Mouse (Mus musculus) forebrain, embryonic 15.5 days (tissue): ENCODE measurements around the gene Zfp148. TPM values are rescaled to one million over a fixed set of nuclear protein-coding genes. Genes with fewer than 3 reads are reported as not detected.
"Not testable (repeated sequence)": the region's sequence is repeated elsewhere in the genome, so short reads cannot be mapped to it uniquely, and the experiment has no call there.

Experiments
- ATAC-seq: fragments of 200-750 bp; cut with Nextera tagmentation; replicated peaks from 2 replicates; pipeline ENCODE4 v1.8.0; 2017; ENCODE audit warnings: mild to moderate bottlenecking, moderate TSS enrichment, moderate library complexity
- H3K27ac ChIP-seq: fragments of 300-500 bp; sonication (generic); replicated peaks from 2 replicates; pipeline ENCODE4 v1.5.1; 2015; ENCODE audit warnings: mild to moderate bottlenecking, inconsistent platforms
- H3K27me3 ChIP-seq: fragments of 300-500 bp; sonication (generic); 2 replicates; pipeline ENCODE4 v1.6.1; 2015; ENCODE audit warnings: inconsistent platforms
- H3K36me3 ChIP-seq: fragments of 300-500 bp; sonication (generic); 2 replicates; pipeline ENCODE4 v1.6.1; 2015; ENCODE audit warnings: mild to moderate bottlenecking, inconsistent platforms
- H3K4me1 ChIP-seq: fragments of 300-500 bp; sonication (generic); 2 replicates; pipeline ENCODE4 v1.6.1; 2015; ENCODE audit warnings: inconsistent platforms
- H3K4me2 ChIP-seq: fragments of 300-500 bp; sonication (generic); replicated peaks from 2 replicates; pipeline ENCODE4 v1.6.1; 2015; ENCODE audit warnings: mild to moderate bottlenecking, inconsistent platforms
- H3K4me3 ChIP-seq: fragments of 300-500 bp; sonication (generic); 2 replicates; pipeline ENCODE4 v1.5.1; 2015; ENCODE audit warnings: mild to moderate bottlenecking, inconsistent platforms
- H3K9ac ChIP-seq: fragments of 300-500 bp; sonication (generic); replicated peaks from 2 replicates; pipeline ENCODE4 v1.6.1; 2015; ENCODE audit warnings: mild to moderate bottlenecking, inconsistent platforms
- H3K9me3 ChIP-seq: fragments of 300-500 bp; sonication (generic); 2 replicates; pipeline ENCODE4 v1.6.1; 2016; ENCODE audit warnings: inconsistent platforms
- WGBS: fragments of 180-500 bp; shearing (Covaris S2); methylation state at CpG from one replicate; pipeline ENCODE4 v1.1.7; 2015; ENCODE audit warnings: mixed read lengths; 5-methylcytosine and 5-hydroxymethylcytosine counted together
- polyA plus RNA-seq: library from polyadenylated mRNA; unstranded; fragments of >200 nt; fragmentation: Nextera tagmentation; extraction: Ambion mirVana; gene quantifications from 2 replicates; pipeline ENCODE4 v1.2.1, GENCODE M21; 2015

Zfp148 gene
- polyA plus RNA-seq, 1 experiment from 2014 or later: 77.3 TPM

DNA sequence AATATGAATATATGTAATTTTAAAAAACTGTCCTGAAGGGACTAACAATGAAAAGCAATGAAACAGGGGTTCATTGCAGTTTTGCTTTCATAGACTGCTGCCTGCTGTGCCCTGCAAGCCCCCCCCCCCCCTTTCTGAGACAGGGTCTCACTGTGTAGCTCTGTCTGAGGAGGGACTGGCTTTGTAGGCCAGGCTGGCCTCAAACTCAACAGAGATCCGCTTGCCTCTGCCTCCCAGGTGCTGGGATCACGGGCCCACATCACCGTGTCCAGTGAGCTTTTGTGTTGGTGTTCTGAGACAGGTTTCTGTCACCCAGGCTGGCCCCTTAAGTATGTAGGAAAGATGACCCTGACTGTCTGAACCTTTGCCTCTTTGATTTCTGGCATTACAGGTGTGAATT, 2.9 kb downstream of the Zfp148 start:
- no peak overlapping the region for H3K27ac ChIP-seq
- H3K36me3 ChIP-seq: no peaks in the 10 kb centered on the region
- 96% methylated on average over 3 of the region's 3 CpGs for WGBS
- H3K4me1 ChIP-seq: peaks cover 31% of the 10 kb centered on the region
- no peak overlapping the region for H3K4me3 ChIP-seq
- H3K27me3 ChIP-seq: no peaks in the 10 kb centered on the region
- H3K9me3 ChIP-seq: no peaks in the 10 kb centered on the region
- no peak overlapping the region for H3K9ac ChIP-seq
- H3K4me2 ChIP-seq: no peak overlapping the region; the same call in 1 of the 2 replicates
- ATAC-seq: no peak

DNA sequence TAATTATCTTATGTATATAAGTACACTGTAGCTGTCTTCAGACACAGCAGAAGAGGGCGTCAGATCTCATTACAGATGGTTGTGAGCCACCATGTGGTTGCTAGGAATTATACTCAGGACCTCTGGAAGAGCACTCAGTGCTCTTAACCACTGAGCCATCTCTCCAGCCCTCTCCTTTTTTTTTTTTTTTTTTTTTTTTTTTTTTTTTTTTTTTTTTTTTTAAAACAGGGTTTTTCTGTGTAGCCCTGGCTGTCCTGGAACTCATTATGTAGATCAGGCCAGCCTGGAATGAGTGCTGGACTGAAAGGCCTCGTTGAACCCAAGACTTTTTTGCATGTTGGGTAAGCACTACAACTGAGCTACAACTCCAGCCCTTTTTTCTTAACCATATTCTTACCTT, 3.4 kb downstream of the Zfp148 start:
- not testable (repeated sequence) for H3K9me3 ChIP-seq, H3K4me3 ChIP-seq, ATAC-seq, H3K27me3 ChIP-seq, H3K36me3 ChIP-seq, H3K9ac ChIP-seq, H3K4me2 ChIP-seq, H3K27ac ChIP-seq
- WGBS: 77% methylated on average over 2 of the region's 2 CpGs
- H3K4me1 ChIP-seq: peaks cover 30% of the 10 kb centered on the region

DNA sequence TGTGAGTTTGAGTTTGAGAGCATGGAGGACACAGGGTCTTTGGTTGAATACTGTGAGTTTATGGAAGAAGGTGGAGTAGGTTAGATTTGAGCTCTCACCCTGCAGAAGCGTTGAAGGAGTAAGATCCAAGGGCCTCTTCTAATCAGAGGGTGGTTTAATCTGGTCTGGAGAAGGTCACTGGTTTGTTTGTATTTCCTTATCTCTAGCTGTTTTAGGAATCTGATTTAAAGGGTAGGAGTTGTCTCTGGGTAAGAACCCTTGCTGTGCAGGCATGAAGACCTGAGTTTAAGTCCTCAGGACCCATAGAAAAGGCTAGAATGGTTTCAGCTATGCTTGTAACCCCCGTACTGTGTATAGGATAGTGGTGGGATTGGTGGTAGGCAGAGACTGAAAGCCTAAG, 6.4 kb downstream of the Zfp148 start:
- Histone ChIP-seq H3K9me3 (no peaks in the 10 kb centered on the region), H3K4me3 (no peak overlapping the region), H3K36me3 (no peaks in the 10 kb centered on the region), H3K27ac (no peak overlapping the region), H3K27me3 (no peaks in the 10 kb centered on the region), H3K9ac (no peak overlapping the region), H3K4me1 (peaks cover 19% of the 10 kb centered on the region), H3K4me2 (no peak overlapping the region)
- no peak for ATAC-seq
- WGBS: 94% methylated on average over 2 of the region's 2 CpGs

DNA sequence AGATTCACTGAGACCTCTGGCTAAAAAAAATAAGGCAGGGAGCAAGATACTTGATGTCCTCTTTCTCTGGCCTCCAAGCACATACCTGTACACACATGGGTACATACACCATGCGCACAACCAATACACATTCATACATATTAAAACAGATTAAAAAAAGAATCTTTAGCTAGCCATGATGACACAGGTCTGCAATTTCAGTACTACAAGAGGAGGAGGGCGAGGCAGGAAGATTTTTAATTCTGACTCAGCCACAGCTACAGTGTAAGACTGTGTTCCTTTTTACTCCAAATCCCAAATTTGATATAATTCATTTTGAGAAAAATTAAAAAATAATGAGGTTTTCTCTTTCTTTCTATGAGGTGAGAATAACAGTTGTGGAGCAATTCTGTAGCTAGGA, 6.8 kb downstream of the Zfp148 start:
- ATAC-seq: no peak
- 96% methylated on average over 2 of the region's 2 CpGs for WGBS
- no peak overlapping the region for H3K4me3 ChIP-seq
- no peaks in the 10 kb centered on the region for H3K9me3 ChIP-seq
- no peaks in the 10 kb centered on the region for H3K36me3 ChIP-seq
- H3K9ac ChIP-seq: no peak overlapping the region
- no peaks in the 10 kb centered on the region for H3K27me3 ChIP-seq
- H3K4me1 ChIP-seq: peaks cover 15% of the 10 kb centered on the region
- H3K4me2 ChIP-seq: no peak overlapping the region
- H3K27ac ChIP-seq: no peak overlapping the region

DNA sequence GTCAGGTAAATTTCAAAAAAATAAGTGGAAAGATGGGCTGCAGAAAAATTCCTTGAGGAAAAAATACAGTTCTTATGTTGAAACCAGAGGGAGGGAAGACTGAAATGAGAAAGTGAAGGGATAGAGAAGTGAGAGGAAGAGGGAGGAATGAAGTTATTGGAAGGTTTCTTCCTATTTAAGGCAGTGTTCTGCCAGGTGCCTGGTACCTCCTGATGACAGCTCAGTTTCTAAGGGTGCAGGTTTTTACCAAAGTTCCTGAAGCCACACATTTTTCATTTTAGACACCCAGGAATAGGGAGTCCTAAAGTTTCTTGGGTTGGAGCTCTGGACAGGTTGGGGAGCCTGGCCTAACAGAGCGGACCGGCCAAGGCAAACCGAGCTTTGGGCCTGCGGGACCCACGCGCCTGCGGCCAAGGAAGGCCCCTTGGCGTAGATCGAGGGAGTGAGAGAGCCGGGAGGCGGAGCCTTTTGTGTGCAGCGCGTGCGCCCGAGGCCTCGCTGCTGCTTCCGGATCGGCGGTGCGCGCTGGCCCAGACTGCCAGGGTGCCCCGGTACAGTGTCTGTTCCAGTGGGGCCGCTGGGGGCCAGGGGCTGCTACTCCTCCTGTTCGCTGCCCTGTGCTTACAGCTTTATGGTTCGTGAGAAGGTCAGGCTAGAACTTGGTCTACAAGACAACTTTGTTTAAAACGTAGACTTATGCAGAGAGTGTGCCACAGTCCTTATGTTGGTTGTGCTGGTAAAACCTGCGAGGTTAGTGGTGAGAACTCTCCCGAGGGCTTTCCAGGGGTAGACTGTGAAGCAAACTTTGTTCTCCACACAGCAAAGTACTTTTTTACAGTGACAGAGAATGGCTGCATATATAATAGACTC, 19.5 kb downstream of the Zfp148 start:
- Histone ChIP-seq H3K4me1 (peaks cover 19% of the 10 kb centered on the region), H3K9me3 (no peaks in the 10 kb centered on the region), H3K9ac (peak overlapping the region; percentile 44), H3K27me3 (no peaks in the 10 kb centered on the region), H3K4me2 (peak overlapping the region; percentile 74), H3K36me3 (no peaks in the 10 kb centered on the region), H3K27ac (0 out of 2 replicates have a peak overlapping the region, but pooled peaks have one; percentile 27), H3K4me3 (peak overlapping the region; percentile 48)
- 2% methylated on average over 28 of the region's 28 CpGs for WGBS
- ATAC-seq: peak; percentile 85

DNA sequence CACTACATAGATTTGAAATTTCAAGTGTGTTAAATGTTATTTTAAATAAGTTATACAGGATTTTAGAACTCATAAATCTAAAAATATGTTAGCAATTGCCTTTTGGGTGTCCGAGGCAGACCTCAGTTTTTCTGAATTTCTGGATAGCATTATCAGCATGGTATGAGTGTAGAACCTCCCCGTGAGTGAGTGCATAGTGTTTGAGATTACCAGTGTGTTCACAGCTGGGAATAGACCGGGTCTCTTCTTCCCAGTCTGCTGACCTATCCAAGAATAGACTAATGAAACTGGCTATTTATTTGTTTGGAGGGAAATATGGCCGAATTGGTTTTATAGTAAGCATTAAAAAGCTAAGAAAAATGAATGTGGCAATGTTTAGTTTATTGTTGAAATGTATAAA, 20.3 kb downstream of the Zfp148 start:
- Histone ChIP-seq H3K4me3 (no peak overlapping the region), H3K27ac (no peak overlapping the region), H3K9ac (no peak overlapping the region), H3K36me3 (no peaks in the 10 kb centered on the region), H3K4me1 (peaks cover 19% of the 10 kb centered on the region), H3K27me3 (no peaks in the 10 kb centered on the region), H3K9me3 (no peaks in the 10 kb centered on the region), H3K4me2 (no peak overlapping the region)
- 73% methylated on average over 4 of the region's 4 CpGs for WGBS
- ATAC-seq: no peak

DNA sequence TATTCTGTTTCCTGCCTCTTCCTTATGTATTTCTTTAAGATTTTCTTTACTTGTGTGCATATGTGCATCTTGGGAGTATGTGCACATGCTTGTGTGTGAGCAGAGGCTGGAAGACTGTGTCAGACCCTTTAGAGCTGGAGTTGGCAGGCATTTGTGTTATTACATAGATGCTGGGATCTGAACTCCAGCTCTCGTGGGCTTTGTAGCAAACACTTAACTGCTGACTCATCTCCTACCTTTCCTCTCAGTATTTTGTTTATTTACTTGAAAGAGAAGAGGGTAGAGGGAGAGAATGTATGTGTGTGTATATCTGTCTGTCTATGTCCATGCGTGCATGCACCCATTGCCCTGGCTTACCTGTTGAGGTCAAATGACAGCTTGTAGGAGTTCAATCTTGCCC, 22.6 kb downstream of the Zfp148 start:
- Histone ChIP-seq H3K27me3 (no peaks in the 10 kb centered on the region), H3K27ac (no peak overlapping the region), H3K9ac (no peak overlapping the region), H3K4me3 (no peak overlapping the region), H3K9me3 (no peaks in the 10 kb centered on the region), H3K4me1 (peaks cover 19% of the 10 kb centered on the region), H3K4me2 (no peak overlapping the region), H3K36me3 (no peaks in the 10 kb centered on the region)
- WGBS: 80% methylated on average over 2 of the region's 2 CpGs
- no peak for ATAC-seq

DNA sequence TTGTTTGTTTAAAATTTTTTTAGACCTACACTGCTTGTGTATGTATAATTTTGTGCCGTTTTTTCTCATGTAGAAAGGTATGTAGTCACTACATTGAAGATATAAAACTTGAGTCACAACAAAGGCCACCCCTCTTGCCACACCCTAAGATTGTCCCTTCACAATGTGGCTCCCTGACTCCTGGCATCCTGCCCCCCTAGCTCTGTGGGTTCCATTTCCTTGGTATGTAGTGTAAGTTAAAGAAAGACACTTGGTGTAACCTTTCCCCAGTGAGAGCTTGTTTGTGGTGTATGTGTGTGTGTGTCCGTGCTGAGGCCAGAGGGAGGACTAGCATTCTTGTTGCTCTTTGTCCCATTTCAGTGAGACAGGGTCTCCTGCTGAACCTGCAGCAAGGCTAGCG, 23.4 kb downstream of the Zfp148 start:
- WGBS: 81% methylated on average over 3 of the region's 3 CpGs

DNA sequence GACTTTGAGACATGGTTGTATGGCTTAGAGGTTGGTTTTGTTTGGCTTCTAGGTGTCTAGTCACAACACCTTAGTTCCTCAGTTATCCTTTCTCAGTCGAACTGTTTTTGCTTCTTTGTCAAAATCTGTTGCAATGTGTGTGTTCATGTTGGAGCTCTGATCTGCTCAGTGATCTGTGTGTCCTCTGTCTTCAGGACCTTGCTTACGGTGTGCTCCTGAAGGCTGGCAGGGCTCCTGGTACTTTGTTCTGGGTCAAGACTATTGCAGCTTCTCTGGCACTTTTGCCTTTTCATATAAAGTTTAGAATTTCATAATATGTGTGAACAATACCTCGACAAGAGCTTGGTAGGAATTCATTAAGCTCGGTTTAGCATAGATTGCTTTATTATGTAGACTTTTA, 24.9 kb downstream of the Zfp148 start:
- Histone ChIP-seq H3K27me3 (no peaks in the 10 kb centered on the region), H3K4me2 (no peak overlapping the region), H3K9me3 (no peaks in the 10 kb centered on the region), H3K36me3 (no peaks in the 10 kb centered on the region), H3K9ac (no peak overlapping the region), H3K4me3 (no peak overlapping the region), H3K4me1 (peaks cover 11% of the 10 kb centered on the region), H3K27ac (no peak overlapping the region)
- WGBS: 83% methylated on average over 4 of the region's 4 CpGs
- ATAC-seq: no peak

More for the DNA sequence above, 23.4 kb downstream of the Zfp148 start:
- Histone ChIP-seq H3K9ac (no peak overlapping the region), H3K4me1 (peaks cover 19% of the 10 kb centered on the region), H3K36me3 (no peaks in the 10 kb centered on the region), H3K27me3 (no peaks in the 10 kb centered on the region), H3K9me3 (no peaks in the 10 kb centered on the region), H3K4me2 (no peak overlapping the region), H3K27ac (no peak overlapping the region), H3K4me3 (no peak overlapping the region)
- ATAC-seq: no peak

DNA sequence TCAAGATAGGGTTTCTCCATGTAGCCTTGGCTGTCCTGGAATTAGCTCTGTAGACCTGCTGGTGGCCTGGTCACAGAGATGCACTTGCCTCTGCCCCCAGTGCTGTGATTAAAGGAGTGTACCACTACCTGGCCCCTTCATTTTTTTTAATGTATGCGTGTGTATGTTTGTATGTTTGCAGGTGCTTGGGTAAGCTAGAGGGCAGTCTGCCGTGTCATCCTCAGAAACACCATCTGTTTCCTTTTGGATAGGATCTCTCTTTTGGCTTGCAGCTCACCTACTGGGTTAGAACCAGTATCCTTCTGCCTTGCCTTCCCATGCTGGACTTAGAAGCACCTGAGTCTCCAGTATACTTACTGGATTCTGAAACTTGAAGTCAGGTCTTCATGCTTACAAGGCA, 29.5 kb downstream of the Zfp148 start:
- no peak overlapping the region for H3K27ac ChIP-seq
- H3K4me2 ChIP-seq: no peak overlapping the region
- no peak for ATAC-seq
- no peaks in the 10 kb centered on the region for H3K36me3 ChIP-seq
- no peak overlapping the region for H3K9ac ChIP-seq
- H3K27me3 ChIP-seq: no peaks in the 10 kb centered on the region
- peaks cover 18% of the 10 kb centered on the region; the same call in 1 of the 2 replicates for H3K4me1 ChIP-seq
- no peaks in the 10 kb centered on the region for H3K9me3 ChIP-seq
- WGBS: 72% methylated on average over 2 of the region's 2 CpGs
- H3K4me3 ChIP-seq: no peak overlapping the region

DNA sequence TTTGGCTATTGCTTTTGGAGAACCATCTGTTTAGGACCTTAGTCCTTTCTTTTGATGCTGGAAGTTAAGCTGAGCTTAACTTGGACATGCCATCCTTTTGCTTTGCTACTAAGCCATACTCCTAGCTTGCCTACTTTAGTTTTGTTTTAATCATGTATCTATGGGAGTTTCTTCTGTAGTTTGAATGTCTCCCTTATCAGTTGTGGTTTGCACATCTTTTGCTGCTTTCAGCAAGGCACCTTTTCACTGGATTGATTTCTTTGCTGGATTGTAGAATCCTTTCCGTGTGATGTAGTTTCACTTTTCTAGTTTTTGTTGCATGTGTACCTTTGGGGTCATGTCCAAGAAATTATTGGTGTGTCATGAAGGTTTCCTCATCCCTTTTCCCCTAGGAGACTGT, 30.0 kb downstream of the Zfp148 start:
- Histone ChIP-seq H3K4me2 (no peak overlapping the region), H3K27me3 (no peaks in the 10 kb centered on the region), H3K4me1 (peaks cover 18% of the 10 kb centered on the region; the same call in 1 of the 2 replicates), H3K27ac (no peak overlapping the region), H3K36me3 (no peaks in the 10 kb centered on the region), H3K9me3 (no peaks in the 10 kb centered on the region), H3K4me3 (no peak overlapping the region), H3K9ac (no peak overlapping the region)
- 79% methylated on average over 1 of the region's 1 CpGs for WGBS
- ATAC-seq: no peak

DNA sequence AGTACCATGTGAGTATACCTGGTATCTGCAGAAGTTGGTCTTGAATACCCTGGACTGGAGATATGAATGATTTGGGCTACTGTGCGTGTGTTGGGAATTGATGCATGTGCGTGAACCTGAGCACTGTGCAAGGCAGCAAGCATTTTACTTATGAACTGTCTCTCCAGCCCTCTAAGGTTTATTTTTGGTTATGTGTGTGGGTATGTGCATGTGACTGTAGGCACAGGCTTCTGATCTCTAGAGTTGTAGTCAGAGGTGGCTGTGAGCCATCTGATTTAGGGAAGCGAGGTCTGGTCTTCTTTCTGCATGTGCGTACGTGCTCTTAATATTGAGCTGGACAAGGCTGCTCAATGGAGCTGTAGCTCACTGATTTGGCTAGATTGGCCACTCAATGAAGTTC, 33.6 kb downstream of the Zfp148 start:
- no peak for ATAC-seq
- no peak overlapping the region for H3K27ac ChIP-seq
- no peak overlapping the region for H3K4me2 ChIP-seq
- no peak overlapping the region for H3K4me3 ChIP-seq
- H3K9ac ChIP-seq: no peak overlapping the region
- H3K4me1 ChIP-seq: peaks cover 18% of the 10 kb centered on the region; the same call in 1 of the 2 replicates
- no peaks in the 10 kb centered on the region for H3K27me3 ChIP-seq
- H3K9me3 ChIP-seq: no peaks in the 10 kb centered on the region
- no peaks in the 10 kb centered on the region for H3K36me3 ChIP-seq
- WGBS: 92% methylated on average over 5 of the region's 5 CpGs

DNA sequence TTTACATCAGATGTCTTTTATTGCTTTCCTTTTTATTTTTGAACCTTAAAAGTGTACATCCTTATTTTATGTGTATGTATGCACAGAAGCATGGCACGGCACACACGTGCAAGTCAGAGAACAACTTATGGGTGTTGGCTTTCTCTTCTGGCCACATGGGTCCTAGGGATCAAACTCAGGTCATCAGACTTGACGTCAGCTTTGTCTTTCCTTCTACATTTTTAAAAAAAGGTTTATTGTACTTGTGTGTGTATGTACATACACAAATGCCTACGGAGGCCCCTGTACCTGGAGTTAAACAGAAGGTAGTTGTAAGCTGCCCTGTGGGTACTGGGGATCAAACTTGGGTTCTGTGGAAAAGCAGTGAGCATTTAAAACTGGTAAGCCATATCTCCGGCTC, 35.0 kb downstream of the Zfp148 start:
- Histone ChIP-seq H3K27me3 (no peaks in the 10 kb centered on the region), H3K4me3 (no peak overlapping the region), H3K9me3 (no peaks in the 10 kb centered on the region), H3K4me2 (no peak overlapping the region), H3K9ac (no peak overlapping the region), H3K4me1 (peaks cover 14% of the 10 kb centered on the region; the same call in 1 of the 2 replicates), H3K36me3 (no peaks in the 10 kb centered on the region), H3K27ac (no peak overlapping the region)
- ATAC-seq: no peak
- 85% methylated on average over 5 of the region's 5 CpGs for WGBS
